Comparison of ENCODE assay signal across 30 mouse cellular contexts in the genomic region with DNA sequence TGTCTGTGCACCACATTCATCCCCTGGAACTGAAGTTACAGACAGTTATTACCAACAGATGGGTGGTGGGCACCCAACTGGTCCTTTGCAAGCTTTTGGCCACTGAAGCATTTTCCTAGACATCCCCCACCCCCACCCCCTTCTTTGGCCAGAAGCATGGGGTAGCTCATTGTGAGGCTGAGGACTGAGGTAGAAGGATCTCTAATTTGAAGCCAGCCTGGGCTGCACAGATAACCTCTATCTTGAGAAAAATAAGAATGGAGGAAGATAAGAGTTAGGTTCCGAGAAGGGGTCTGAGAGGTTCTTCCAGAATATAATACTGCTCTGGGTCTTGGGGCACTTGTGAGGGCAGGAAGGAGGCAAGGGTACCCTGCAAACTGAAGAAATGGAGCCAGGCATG. TPM values are rescaled to one million over a fixed set of nuclear protein-coding genes. Genes with fewer than 3 reads are reported as not detected.
DNase-seq lines count a peak whose midpoint lies in the region; ATAC-seq and TF ChIP-seq lines count a peak whose summit lies in the region.
"Had no signal": no experiment of that assay in that cellular context is flagged by ENCODE, and none has a peak within 500 bp of the region (broad histone marks: within the 10 kb centered on the region; RNA-seq: fewer than 3 reads in every experiment).

No protein-coding gene starts in this region.

- H3K9ac ChIP-seq in MEL (ENCODE audit: control insufficient read depth, low read depth, low read length, poor library complexity, severe bottlenecking) = no peak overlapping the region
- peak overlapping the region; percentile 33; the same call in 1 of the 2 replicates for H3K9ac ChIP-seq in liver, embryonic 13.5 days
- no peak overlapping the region for H3K9ac ChIP-seq in liver, embryonic 16.5 days (ENCODE audit: low read depth, low read length)
- no peak overlapping the region for H3K9ac ChIP-seq in neural tube, embryonic 15.5 days (replicated peaks)
- H3K9ac ChIP-seq: embryonic facial prominence, embryonic 13.5 days; forebrain, embryonic 12.5 days; forebrain, embryonic 15.5 days; heart, embryonic 12.5 days; heart, embryonic 15.5 days; hindbrain, embryonic 13.5 days had no signal

- TF ChIP-seq RAD21 in MEL (IDR thresholded peaks at IDR 0.05; ENCODE audit: low read depth, low read length) = no peak

- peaks cover 5 to 14% of the 10 kb centered on the region in 2 experiments for H3K4me1 ChIP-seq in MEL (ENCODE audit: control insufficient read depth in 1 of 2, insufficient read depth in 2 of 2, low read length in 2 of 2)
- peaks cover 39% of the 10 kb centered on the region for H3K4me1 ChIP-seq in liver, embryonic 13.5 days (replicated peaks)
- no peaks in the 10 kb centered on the region; the same call in 1 of the 2 replicates for H3K4me1 ChIP-seq in liver, embryonic 16.5 days (ENCODE audit: control insufficient read depth, low read depth, low read length)
- peaks cover 13% of the 10 kb centered on the region for H3K4me1 ChIP-seq in thymus, adult 2 months (replicated peaks; ENCODE audit: control insufficient read depth, insufficient read depth, low read length)
- no peaks in the 10 kb centered on the region for H3K4me1 ChIP-seq in neural tube, embryonic 15.5 days
- H3K4me1 ChIP-seq: embryonic facial prominence, embryonic 10.5 days; embryonic facial prominence, embryonic 13.5 days; forebrain, embryonic 12.5 days; forebrain, embryonic 15.5 days; hindbrain, embryonic 10.5 days; hindbrain, embryonic 13.5 days had no signal

- H3K36me3 ChIP-seq in MEL (ENCODE audit: control insufficient read depth in 1 of 2, insufficient read depth in 2 of 2, low read length in 2 of 2) = peaks cover 2 to 11% of the 10 kb centered on the region in 2 experiments
- peaks cover 29% of the 10 kb centered on the region for H3K36me3 ChIP-seq in liver, embryonic 13.5 days
- H3K36me3 ChIP-seq in liver, embryonic 16.5 days (ENCODE audit: control insufficient read depth, insufficient read depth) = peaks cover 8% of the 10 kb centered on the region; the same call in 1 of the 2 replicates
- peaks cover 17% of the 10 kb centered on the region for H3K36me3 ChIP-seq in thymus, adult 2 months (ENCODE audit: control insufficient read depth, insufficient read depth, low read length)
- H3K36me3 ChIP-seq in neural tube, embryonic 15.5 days = peaks cover 35% of the 10 kb centered on the region

- H3K27ac ChIP-seq in layer of hippocampus, adult 2 months = peak overlapping the region; percentile 86
- no peak overlapping the region for H3K27ac ChIP-seq in MEL (ENCODE audit: control insufficient read depth, low read depth, low read length)
- no peak overlapping the region for H3K27ac ChIP-seq in liver, embryonic 13.5 days
- H3K27ac ChIP-seq in liver, embryonic 16.5 days (ENCODE audit: low read length) = no peak overlapping the region
- H3K27ac ChIP-seq in thymus, adult 2 months (ENCODE audit: control insufficient read depth, insufficient read depth, low read length) = no peak overlapping the region
- H3K27ac ChIP-seq in neural tube, embryonic 15.5 days (replicated peaks) = no peak overlapping the region
- H3K27ac ChIP-seq: embryonic facial prominence, embryonic 10.5 days; embryonic facial prominence, embryonic 13.5 days; forebrain, embryonic 12.5 days; forebrain, embryonic 15.5 days; heart, embryonic 15.5 days; hindbrain, embryonic 10.5 days; hindbrain, embryonic 13.5 days had no signal

- TF ChIP-seq EP300 in MEL (IDR thresholded peaks at IDR 0.05; ENCODE audit: low read depth in 1 of 2, low read length in 2 of 2) = no peak; a peak in 1 of 4 replicates

- no peak for TF ChIP-seq CTCF in layer of hippocampus, adult 2 months (conservative IDR thresholded peaks at IDR 0.05)
- no peak for TF ChIP-seq CTCF in MEL (IDR thresholded peaks at IDR 0.05 in 2 of 3, conservative IDR thresholded peaks at IDR 0.05 in 1 of 3; ENCODE audit: control insufficient read depth in 1 of 3, insufficient read depth in 1 of 3, low read depth in 2 of 3, low read length in 3 of 3, poor library complexity in 1 of 3, severe bottlenecking in 1 of 3)
- TF ChIP-seq CTCF in thymus, adult 2 months (IDR thresholded peaks at IDR 0.05; ENCODE audit: borderline replicate concordance, control insufficient read depth, extremely low read depth, insufficient read depth, low read length, poor library complexity) = no peak

- no peak for DNase-seq in layer of hippocampus, adult 2 months (ENCODE audit: low spot score in 2 of 2)
- DNase-seq in layer of hippocampus, adult 8-10 months (ENCODE audit: low spot score in 2 of 2) = no peak
- no peak for DNase-seq in MEL (ENCODE audit: low read depth, low spot score)
- no peak for DNase-seq in liver, embryonic 13.5 days
- no peak for DNase-seq in thymus, adult 2 months
- DNase-seq in cerebellum, postnatal 25 days = no peak
- DNase-seq: adrenal gland, postnatal 10 days; adrenal gland, postnatal 36 days; cerebellum, adult 18-20 months; cerebellum, adult 9-10 months; cerebellum, postnatal 14 days; embryo, embryonic 11 days; gastrocnemius, postnatal 25 days; heart, adult 18-20 months; heart, postnatal 10 days; heart, postnatal 36 days had no signal

- peak overlapping the region; percentile 24; the same call in 1 of the 2 replicates for H3K4me2 ChIP-seq in liver, embryonic 13.5 days
- H3K4me2 ChIP-seq in liver, embryonic 16.5 days (ENCODE audit: low read depth, low read length) = no peak overlapping the region
- H3K4me2 ChIP-seq in neural tube, embryonic 15.5 days = no peak overlapping the region
- H3K4me2 ChIP-seq: embryonic facial prominence, embryonic 13.5 days; forebrain, embryonic 12.5 days; forebrain, embryonic 15.5 days; heart, embryonic 12.5 days; heart, embryonic 15.5 days; hindbrain, embryonic 13.5 days had no signal

- H3K4me3 ChIP-seq in layer of hippocampus, adult 2 months = no peak overlapping the region
- no peak overlapping the region for H3K4me3 ChIP-seq in MEL (ENCODE audit: control insufficient read depth in 1 of 2, insufficient read depth in 1 of 2, low read depth in 2 of 2, low read length in 2 of 2)
- H3K4me3 ChIP-seq in liver, embryonic 13.5 days (replicated peaks) = no peak overlapping the region
- H3K4me3 ChIP-seq in liver, embryonic 16.5 days (ENCODE audit: low read depth, low read length) = no peak overlapping the region
- no peak overlapping the region for H3K4me3 ChIP-seq in thymus, adult 2 months (ENCODE audit: control insufficient read depth, insufficient read depth, low read length)
- no peak overlapping the region for H3K4me3 ChIP-seq in neural tube, embryonic 15.5 days (replicated peaks)
- H3K4me3 ChIP-seq: embryonic facial prominence, embryonic 10.5 days; embryonic facial prominence, embryonic 13.5 days; erythroblast, embryonic 14.5 days; forebrain, embryonic 12.5 days; forebrain, embryonic 15.5 days; heart, embryonic 12.5 days; heart, embryonic 15.5 days; hindbrain, embryonic 10.5 days; hindbrain, embryonic 13.5 days had no signal

- no peaks in the 10 kb centered on the region for H3K27me3 ChIP-seq in MEL (ENCODE audit: control insufficient read depth in 1 of 2, insufficient read depth in 2 of 2, low read length in 2 of 2)
- H3K27me3 ChIP-seq in liver, embryonic 13.5 days = no peaks in the 10 kb centered on the region
- no peaks in the 10 kb centered on the region for H3K27me3 ChIP-seq in liver, embryonic 16.5 days (ENCODE audit: control insufficient read depth, insufficient read depth, low read depth, low read length)
- H3K27me3 ChIP-seq in thymus, adult 2 months (ENCODE audit: control insufficient read depth, insufficient read depth, low read length) = no peaks in the 10 kb centered on the region
- no peaks in the 10 kb centered on the region for H3K27me3 ChIP-seq in neural tube, embryonic 15.5 days (replicated peaks)
- H3K27me3 ChIP-seq: embryonic facial prominence, embryonic 13.5 days; forebrain, embryonic 12.5 days; forebrain, embryonic 15.5 days; heart, embryonic 12.5 days; heart, embryonic 15.5 days; hindbrain, embryonic 13.5 days; Patski had no signal

- WGBS in liver, embryonic 13.5 days (ENCODE audit: insufficient replicate concordance) = 17% methylated on average over 1 of the region's 1 CpGs
- WGBS in liver, embryonic 16.5 days (ENCODE audit: insufficient replicate concordance) = 27% methylated on average over 1 of the region's 1 CpGs
- WGBS in thymus, adult 2 months = 92% methylated on average over 1 of the region's 1 CpGs
- 100% methylated on average over 1 of the region's 1 CpGs for WGBS in neural tube, embryonic 15.5 days

- ATAC-seq in liver, embryonic 13.5 days (ENCODE audit: low read depth) = peak; percentile 70
- ATAC-seq in liver, embryonic 16.5 days (ENCODE audit: low read depth) = peak; percentile 41; the same call in 1 of the 2 replicates
- ATAC-seq in neural tube, embryonic 15.5 days (ENCODE audit: low FRiP score) = no peak
- ATAC-seq: forebrain, embryonic 15.5 days; hindbrain, embryonic 16.5 days; Patski had no signal

- no peak for TF ChIP-seq POLR2A in MEL (IDR thresholded peaks at IDR 0.05; ENCODE audit: control insufficient read depth in 1 of 2, insufficient read depth in 1 of 2, low read depth in 1 of 2, low read length in 2 of 2, poor library complexity in 1 of 2)
- TF ChIP-seq POLR2A in thymus, adult 2 months (IDR thresholded peaks at IDR 0.05; ENCODE audit: control insufficient read depth, extremely low read depth, insufficient read depth, low read length, poor library complexity) = no peak

- H3K9me3 ChIP-seq in MEL (replicated peaks; ENCODE audit: insufficient read depth, low read length) = no peaks in the 10 kb centered on the region
- H3K9me3 ChIP-seq in liver, embryonic 13.5 days (replicated peaks) = no peaks in the 10 kb centered on the region
- H3K9me3 ChIP-seq in liver, embryonic 16.5 days (replicated peaks; ENCODE audit: control insufficient read depth, low read length) = no peaks in the 10 kb centered on the region
- H3K9me3 ChIP-seq in neural tube, embryonic 15.5 days (replicated peaks) = no peaks in the 10 kb centered on the region
- H3K9me3 ChIP-seq: embryonic facial prominence, embryonic 10.5 days; embryonic facial prominence, embryonic 13.5 days; forebrain, embryonic 12.5 days; forebrain, embryonic 15.5 days; heart, embryonic 12.5 days; heart, embryonic 15.5 days; hindbrain, embryonic 10.5 days; hindbrain, embryonic 13.5 days had no signal

- no peaks in the 10 kb centered on the region for H3K79me2 ChIP-seq in MEL (ENCODE audit: control insufficient read depth, insufficient read depth, low read length, poor library complexity)

RNA-seq across cellular contexts. Expression of gene Wdr20, which starts 44.5 kb away (rescaled TPM):
- total RNA-seq in layer of hippocampus, adult 2 months (2021) = 10 to 100 TPM; 43.5 to 49.9 TPM
- total RNA-seq in layer of hippocampus, adult 8-10 months (2022) = 10 to 100 TPM; 44.8 to 62.6 (median 50.4) TPM
- total RNA-seq in MEL (2012; rRNA removed) = 21.9 and 25.8 TPM in 2 replicates
- 10 to 100 TPM in 1 of 2 experiments, not detected in 1; 18.8 TPM for polyA plus RNA-seq in MEL (2012; ENCODE audit: insufficient read depth in 1 of 2, insufficient read length in 2 of 2, low read depth in 1 of 2, low replicate concordance in 2 of 2, missing spikeins in 1 of 2)
- polyA plus RNA-seq in liver, embryonic 13.5 days (2015; fragmentation: Nextera tagmentation; extraction: Ambion mirVana) = 9.4 and 10.6 TPM in 2 replicates
- 8.4 and 9.3 TPM in 2 replicates for polyA plus RNA-seq in liver, embryonic 16.5 days (2015; fragmentation: Nextera tagmentation; extraction: Ambion mirVana)
- polyA plus RNA-seq in thymus, adult 2 months (2012; rRNA removed) = 29.9 and 31.7 TPM in 2 replicates
- polyA plus RNA-seq in neural tube, embryonic 15.5 days (2015; fragmentation: Nextera tagmentation; extraction: Ambion mirVana) = 23.2 and 24.2 TPM in 2 replicates

RNA-seq across cellular contexts. Expression of gene Mok, which starts 58.5 kb away (rescaled TPM):
- total RNA-seq in layer of hippocampus, adult 2 months (2021) = 10 to 100 TPM; 10.4 to 13.7 TPM
- 10 to 100 TPM in 3 of 4 experiments, 1 to 10 TPM in 1; 7.5 to 14.1 (median 11.5) TPM for total RNA-seq in layer of hippocampus, adult 8-10 months (2022)
- 0.39 and 1.2 TPM in 2 replicates for total RNA-seq in MEL (2012; rRNA removed)
- polyA plus RNA-seq in MEL (2012; ENCODE audit: insufficient read depth in 1 of 2, insufficient read length in 2 of 2, low read depth in 1 of 2, low replicate concordance in 2 of 2, missing spikeins in 1 of 2) = 1 to 10 TPM in 1 of 2 experiments, not detected in 1; 1.6 TPM
- polyA plus RNA-seq in liver, embryonic 13.5 days (2015; fragmentation: Nextera tagmentation; extraction: Ambion mirVana) = 0.33 and 0.46 TPM in 2 replicates
- 0.27 and 0.34 TPM in 2 replicates for polyA plus RNA-seq in liver, embryonic 16.5 days (2015; fragmentation: Nextera tagmentation; extraction: Ambion mirVana)
- polyA plus RNA-seq in thymus, adult 2 months (2012; rRNA removed) = 0.65 and 1.4 TPM in 2 replicates
- 10.8 and 12.3 TPM in 2 replicates for polyA plus RNA-seq in neural tube, embryonic 15.5 days (2015; fragmentation: Nextera tagmentation; extraction: Ambion mirVana)
- total RNA-seq: common myeloid progenitor, adult 5-6 weeks; gastrocnemius, postnatal 25 days had no signal
- polyA plus RNA-seq: erythroblast, embryonic 14.5 days had no signal
